ENCODE assay signal across 10 mouse cellular contexts in genomic region chr15:88827466-88827865, GRCm38 (mm10).
"Had no signal": no experiment of that assay in that cellular context is flagged by ENCODE, and none has a peak within 500 bp of the region (broad histone marks: within the 10 kb centered on the region; RNA-seq: fewer than 3 reads in every experiment).

No protein-coding gene starts in this region.

- H3K27ac ChIP-seq: limb, embryonic 12.5 days; limb, embryonic 15.5 days; liver, embryonic 15.5 days; lung, embryonic 15.5 days; midbrain, embryonic 10.5 days; neural tube, embryonic 12.5 days; neural tube, embryonic 15.5 days; stomach, embryonic 15.5 days had no signal

- H3K4me3 ChIP-seq: limb, embryonic 12.5 days; limb, embryonic 15.5 days; liver, embryonic 15.5 days; lung, embryonic 15.5 days; megakaryocyte, embryonic 14.5 days; midbrain, embryonic 10.5 days; neural tube, embryonic 12.5 days; neural tube, embryonic 15.5 days; stomach, embryonic 15.5 days had no signal

- DNase-seq: right cerebral cortex, adult 18-20 months had no signal

- H3K27me3 ChIP-seq: limb, embryonic 12.5 days; limb, embryonic 15.5 days; liver, embryonic 15.5 days; lung, embryonic 15.5 days; neural tube, embryonic 12.5 days; neural tube, embryonic 15.5 days; stomach, embryonic 15.5 days had no signal

- H3K4me2 ChIP-seq: limb, embryonic 12.5 days; limb, embryonic 15.5 days; liver, embryonic 15.5 days; lung, embryonic 15.5 days; neural tube, embryonic 12.5 days; neural tube, embryonic 15.5 days; stomach, embryonic 15.5 days had no signal

- H3K9ac ChIP-seq: limb, embryonic 12.5 days; limb, embryonic 15.5 days; liver, embryonic 15.5 days; lung, embryonic 15.5 days; neural tube, embryonic 12.5 days; neural tube, embryonic 15.5 days; stomach, embryonic 15.5 days had no signal

- H3K9me3 ChIP-seq: limb, embryonic 12.5 days; limb, embryonic 15.5 days; liver, embryonic 15.5 days; lung, embryonic 15.5 days; megakaryocyte, embryonic 14.5 days; midbrain, embryonic 10.5 days; neural tube, embryonic 12.5 days; neural tube, embryonic 15.5 days; stomach, embryonic 15.5 days had no signal
